Mouse (Mus musculus) neural tube, embryonic 11.5 days (tissue): Measurements from ENCODE around the gene Gm10134. TPM values are rescaled to one million over a fixed set of nuclear protein-coding genes. Genes with fewer than 3 reads are reported as not detected.
"Not testable (repeated sequence)": the region's sequence is repeated elsewhere in the genome, so short reads cannot be mapped to it uniquely, and the experiment has no call there.

Experiments
- ATAC-seq: fragments of 200-750 bp; cut with Nextera tagmentation; 2 replicates; pipeline ENCODE4 v1.8.0; 2017; ENCODE audit warnings: moderate number of reproducible peaks, mild to moderate bottlenecking, moderate TSS enrichment, moderate library complexity; ENCODE audit not compliant: insufficient read depth, low FRiP score, low TSS enrichment
- DNase-seq: peaks from one replicate; pipeline ENCODE4 v3.0.0-alpha.2; 2015; ENCODE audit warnings: low spot score
- H3K27ac ChIP-seq: fragments of 300-500 bp; sonication (generic); 2 replicates; pipeline ENCODE4 v1.5.1; 2014; ENCODE audit warnings: low read depth, mild to moderate bottlenecking, low read length
- H3K27me3 ChIP-seq: fragments of 300-500 bp; sonication (generic); 2 replicates; pipeline ENCODE4 v1.6.1; 2014; ENCODE audit warnings: mild to moderate bottlenecking, low read length, mixed read lengths; ENCODE audit not compliant: control insufficient read depth, insufficient read depth
- H3K36me3 ChIP-seq: fragments of 300-500 bp; sonication (generic); 2 replicates; pipeline ENCODE4 v1.6.1; 2014; ENCODE audit warnings: mild to moderate bottlenecking, low read length, moderate library complexity, mixed read lengths; ENCODE audit not compliant: control insufficient read depth, insufficient read depth
- H3K4me1 ChIP-seq: fragments of 300-500 bp; sonication (generic); 2 replicates; pipeline ENCODE4 v1.6.1; 2014; ENCODE audit warnings: low read length, mixed read lengths; ENCODE audit not compliant: control insufficient read depth, insufficient read depth
- H3K4me2 ChIP-seq: fragments of 300-500 bp; sonication (generic); 2 replicates; pipeline ENCODE4 v1.6.1; 2014; ENCODE audit warnings: low read depth, mild to moderate bottlenecking, moderate library complexity
- H3K4me3 ChIP-seq: fragments of 300-500 bp; sonication (generic); 2 replicates; pipeline ENCODE4 v1.5.1; 2014; ENCODE audit warnings: low read depth, low read length
- H3K9ac ChIP-seq: fragments of 300-500 bp; sonication (generic); 2 replicates; pipeline ENCODE4 v1.6.1; 2014; ENCODE audit warnings: mild to moderate bottlenecking, low read length
- H3K9me3 ChIP-seq: fragments of 300-500 bp; sonication (generic); 2 replicates; pipeline ENCODE4 v1.6.1; 2016; ENCODE audit warnings: low read length; ENCODE audit not compliant: control insufficient read depth
- WGBS: fragments of 180-500 bp; shearing (Covaris S2); extraction: QIAGEN DNeasy Blood & Tissue Kit; methylation state at CpG from one replicate; pipeline ENCODE4 v1.1.7; 2014; 5-methylcytosine and 5-hydroxymethylcytosine counted together
- polyA plus RNA-seq: library from polyadenylated mRNA; unstranded; fragments of >200 nt; fragmentation: Nextera tagmentation; extraction: Ambion mirVana; gene quantifications from 2 replicates; pipeline ENCODE4 v1.2.1, GENCODE M21; 2014

Gm10134 gene
- polyA plus RNA-seq, 1 experiment from 2014 or later = not detected

DNA sequence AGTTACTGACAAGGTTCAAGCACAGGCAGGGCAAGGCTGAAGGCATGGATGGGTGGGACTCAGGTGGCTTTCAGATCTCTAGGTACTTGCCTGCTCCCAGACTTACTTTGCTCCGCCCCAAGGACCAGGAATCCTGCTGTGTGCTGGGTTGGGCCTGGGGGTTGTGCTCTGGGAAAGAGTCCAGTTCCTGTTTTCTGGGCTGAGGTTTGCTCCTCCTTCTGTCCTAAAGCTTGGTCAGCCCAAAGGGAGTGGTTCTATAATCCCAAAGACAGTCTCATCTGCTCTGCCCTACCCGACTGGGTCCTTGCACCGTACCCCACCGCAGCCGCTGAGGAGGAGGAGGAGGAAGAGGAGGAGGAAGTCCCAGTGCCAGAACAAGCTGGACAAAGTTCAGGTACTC, 9.2 kb upstream of the Gm10134 start, which contains the start of gene Gbgt1:
Gbgt1 (plus strand) TSS at position 221 of the 400 bp plus-strand sequence.
- Histone ChIP-seq H3K9me3 (no peaks in the 10 kb centered on the region), H3K4me3 (no peak within 1 kb of the TSS), H3K4me2 (no peak within 1 kb of the TSS), H3K27ac (no peak within 1 kb of the TSS), H3K27me3 (no peaks in the 10 kb centered on the region), H3K9ac (no peak within 1 kb of the TSS), H3K36me3 (no peaks in the 10 kb centered on the region), H3K4me1 (no peaks in the 10 kb centered on the region)
- 79% methylated on average over 5 of the region's 5 CpGs for WGBS
- DNase-seq (no peak), ATAC-seq (no peak)

DNA sequence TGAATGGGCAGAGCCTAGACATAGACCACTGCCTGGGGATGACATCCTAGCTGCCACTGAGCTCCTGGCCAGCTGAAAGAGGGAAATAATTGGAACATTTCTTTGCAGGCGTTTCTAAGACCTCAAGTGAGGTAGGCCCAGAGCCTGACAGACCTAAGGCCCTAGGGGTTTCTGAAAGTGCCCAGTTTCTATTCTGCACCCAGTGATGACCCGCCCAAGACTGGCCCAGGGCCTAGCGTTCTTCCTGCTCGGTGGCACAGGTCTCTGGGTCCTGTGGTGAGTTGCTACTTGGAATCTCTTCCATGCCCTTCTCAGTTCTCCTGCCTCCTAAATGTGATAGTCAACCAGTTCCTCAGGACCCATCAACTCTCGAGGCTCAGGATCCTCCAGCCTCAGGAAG, 8.3 kb upstream of the Gm10134 start:
- ATAC-seq (no peak), DNase-seq (no peak)
- Histone ChIP-seq H3K9me3 (no peaks in the 10 kb centered on the region), H3K27ac (no peak overlapping the region), H3K9ac (no peak overlapping the region), H3K36me3 (no peaks in the 10 kb centered on the region), H3K4me1 (no peaks in the 10 kb centered on the region), H3K4me2 (no peak overlapping the region), H3K27me3 (no peaks in the 10 kb centered on the region), H3K4me3 (no peak overlapping the region)
- WGBS = 79% methylated on average over 5 of the region's 5 CpGs

DNA sequence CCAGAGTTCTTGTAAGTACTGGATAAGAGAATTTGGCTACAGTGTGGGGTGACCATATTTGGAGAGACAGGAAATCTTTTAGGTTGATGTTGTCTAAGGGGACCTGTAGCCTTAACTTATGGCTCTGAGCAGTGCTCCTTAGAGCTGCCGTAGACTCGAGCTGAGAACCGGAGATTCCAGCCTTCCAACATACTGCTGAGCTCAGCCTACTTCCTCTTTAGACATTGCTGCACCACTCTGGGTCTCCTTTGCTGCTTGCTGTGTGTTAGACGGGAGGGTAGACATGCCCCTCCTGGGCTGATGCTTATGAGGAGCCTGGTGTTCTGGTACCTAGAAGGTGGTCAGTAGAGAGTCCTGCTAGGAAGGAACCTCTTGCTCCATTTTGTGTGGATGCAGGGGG, 7.5 kb upstream of the Gm10134 start:
- H3K4me2 ChIP-seq = no peak overlapping the region

DNA sequence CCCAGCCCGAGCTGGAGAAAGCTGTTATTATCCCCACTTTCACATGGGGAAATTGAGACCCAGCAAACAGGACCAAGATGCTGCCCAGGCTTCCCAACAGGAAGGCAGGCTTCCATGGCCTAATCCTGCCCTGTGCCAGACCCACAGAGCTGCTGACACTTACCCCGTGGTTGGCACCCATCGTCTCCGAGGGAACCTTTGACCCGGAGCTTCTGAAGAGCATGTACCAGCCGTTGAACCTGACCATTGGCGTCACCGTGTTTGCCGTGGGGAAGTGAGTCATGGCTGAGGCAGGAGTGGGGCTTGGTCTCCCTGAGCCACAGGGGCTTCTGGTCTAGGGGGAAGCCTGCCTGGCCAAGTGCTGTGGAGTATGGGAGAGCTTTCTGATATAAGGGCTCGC, 2.9 kb upstream of the Gm10134 start:
- ATAC-seq = no peak
- 88% methylated on average over 10 of the region's 10 CpGs for WGBS

More for the DNA sequence above, 7.5 kb upstream of the Gm10134 start:
- H3K4me3 ChIP-seq = no peak overlapping the region
- ATAC-seq (no peak), DNase-seq (no peak)
- H3K9me3 ChIP-seq = no peaks in the 10 kb centered on the region
- no peaks in the 10 kb centered on the region for H3K27me3 ChIP-seq
- WGBS = 85% methylated on average over 4 of the region's 4 CpGs
- no peak overlapping the region for H3K27ac ChIP-seq
- no peaks in the 10 kb centered on the region for H3K4me1 ChIP-seq
- no peaks in the 10 kb centered on the region for H3K36me3 ChIP-seq
- H3K9ac ChIP-seq = no peak overlapping the region

DNA sequence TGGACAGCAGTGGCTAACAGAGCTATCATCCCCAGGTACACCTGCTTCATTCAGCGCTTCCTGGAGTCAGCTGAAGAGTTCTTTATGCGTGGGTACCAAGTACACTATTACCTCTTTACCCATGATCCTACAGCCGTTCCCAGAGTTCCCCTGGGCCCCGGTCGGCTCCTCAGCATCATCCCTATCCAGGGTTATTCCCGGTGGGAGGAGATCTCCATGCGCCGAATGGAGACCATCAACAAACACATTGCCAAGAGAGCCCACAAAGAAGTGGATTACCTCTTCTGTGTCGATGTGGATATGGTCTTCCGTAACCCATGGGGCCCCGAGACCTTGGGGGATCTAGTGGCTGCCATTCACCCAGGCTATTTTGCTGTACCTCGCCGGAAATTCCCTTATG, 1.2 kb upstream of the Gm10134 start:
- no peaks in the 10 kb centered on the region for H3K9me3 ChIP-seq
- 89% methylated on average over 13 of the region's 13 CpGs for WGBS
- H3K9ac ChIP-seq = no peak overlapping the region
- H3K36me3 ChIP-seq = no peaks in the 10 kb centered on the region
- no peak overlapping the region for H3K27ac ChIP-seq
- no peak overlapping the region for H3K4me3 ChIP-seq
- no peak overlapping the region for H3K4me2 ChIP-seq
- H3K27me3 ChIP-seq = no peaks in the 10 kb centered on the region
- ATAC-seq (no peak), DNase-seq (no peak)
- no peaks in the 10 kb centered on the region for H3K4me1 ChIP-seq

More for the DNA sequence above, 2.9 kb upstream of the Gm10134 start:
- Histone ChIP-seq H3K4me1 (no peaks in the 10 kb centered on the region), H3K4me2 (no peak overlapping the region), H3K4me3 (no peak overlapping the region), H3K36me3 (no peaks in the 10 kb centered on the region), H3K9ac (no peak overlapping the region), H3K27me3 (no peaks in the 10 kb centered on the region), H3K27ac (no peak overlapping the region), H3K9me3 (no peaks in the 10 kb centered on the region)
- DNase-seq = no peak

DNA sequence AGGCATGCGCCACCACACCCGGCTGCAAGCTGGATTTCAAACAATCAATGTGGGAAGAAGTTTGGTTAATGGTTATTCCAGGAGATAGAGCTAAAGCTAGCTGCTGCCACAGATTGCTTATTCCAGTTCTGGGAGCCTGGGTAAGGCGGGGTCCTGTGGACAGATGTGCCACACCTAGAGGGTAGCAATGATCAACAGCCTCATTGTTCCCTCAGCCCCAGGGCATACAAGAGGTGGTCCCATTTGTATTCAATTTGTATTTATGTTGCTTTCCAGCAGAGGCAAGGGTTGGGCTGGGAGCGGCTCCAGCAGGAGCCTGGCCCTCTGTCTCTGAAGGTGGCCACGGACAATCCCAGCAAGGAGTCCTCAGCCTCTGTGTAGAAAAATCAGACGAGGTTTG, 396 bp downstream of the Gm10134 start:
- Histone ChIP-seq H3K9me3 (no peaks in the 10 kb centered on the region), H3K9ac (no peak overlapping the region), H3K4me3 (no peak overlapping the region), H3K27ac (no peak overlapping the region), H3K4me2 (no peak overlapping the region), H3K27me3 (no peaks in the 10 kb centered on the region), H3K36me3 (no peaks in the 10 kb centered on the region), H3K4me1 (no peaks in the 10 kb centered on the region)
- no peak for DNase-seq
- whole genome bisulfite sequencing = 80% methylated on average over 6 of the region's 6 CpGs
- no peak for ATAC-seq

DNA sequence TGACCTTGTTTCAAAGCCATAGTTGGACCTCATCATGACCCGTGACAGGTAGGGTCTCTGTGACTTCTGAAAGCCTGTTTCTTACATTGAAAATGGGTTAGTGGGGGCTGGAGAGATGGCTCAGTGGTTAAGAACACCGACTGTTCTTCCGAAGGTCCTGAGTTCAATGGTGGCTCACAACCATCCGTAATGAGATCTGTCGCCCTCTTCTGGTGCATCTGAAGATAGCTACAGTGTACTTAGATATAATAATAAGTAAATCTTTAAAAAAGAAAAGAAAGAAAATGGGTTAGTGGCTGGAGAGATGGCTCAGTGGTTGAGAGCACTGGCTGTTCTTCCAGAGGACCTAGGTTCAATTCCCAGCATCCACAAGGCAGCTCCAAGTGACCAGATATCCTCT, 5.7 kb downstream of the Gm10134 start:
- H3K36me3 ChIP-seq, DNase-seq, H3K27me3 ChIP-seq, ATAC-seq, H3K9me3 ChIP-seq, H3K27ac ChIP-seq, H3K4me2 ChIP-seq, H3K4me3 ChIP-seq, H3K9ac ChIP-seq: not testable (repeated sequence)
- H3K4me1 ChIP-seq = peaks cover 12% of the 10 kb centered on the region
- WGBS = 51% methylated on average over 5 of the region's 5 CpGs

- Histone ChIP-seq H3K27ac (peak within 1 kb of the TSS; percentile 75), H3K9me3 (no peaks in the 10 kb centered on the region), H3K36me3 (no peaks in the 10 kb centered on the region), H3K4me2 (peak within 1 kb of the TSS; percentile 94), H3K27me3 (no peaks in the 10 kb centered on the region), H3K4me1 (peaks cover 12% of the 10 kb centered on the region), H3K4me3 (peak within 1 kb of the TSS; percentile 82), H3K9ac (peak within 1 kb of the TSS; percentile 95)
- 0% methylated on average over 19 of the region's 71 CpGs for WGBS
- peak; percentile 81 for DNase-seq
- ATAC-seq = peak; percentile 33; the same call in 1 of the 2 replicates
Observed at GRCm38 (mm10) chr2:28512798-28513401, 7.0 kb downstream of the Gm10134 start, which contains the start of gene Ralgds. TSS of gene Ralgds (plus strand) at chr2:28513125.
